Mouse (Mus musculus) gastrocnemius, adult 8-10 months (tissue): ENCODE results near the gene Ddx19a. TPM values are rescaled to one million over a fixed set of nuclear protein-coding genes. Genes with fewer than 3 reads are reported as not detected.
"Not testable (repeated sequence)": the region's sequence is repeated elsewhere in the genome, so short reads cannot be mapped to it uniquely, and the experiment has no call there.

ENCODE experiments used
- DNase-seq, 2 experiments: peaks; one replicate each; pipeline ENCODE4 v3.0.0; 2022; ENCODE audit warnings: low spot score in 2 of 2
- total RNA-seq, 4 experiments: library from RNA; stranded (reverse); gene quantifications; 2 replicates each; pipeline ENCODE4 v1.2.4; 2022

The Ddx19a gene
- total RNA-seq, 4 experiments from 2014 or later, result 28.7 to 31.0 (median 29.5) TPM

DNA sequence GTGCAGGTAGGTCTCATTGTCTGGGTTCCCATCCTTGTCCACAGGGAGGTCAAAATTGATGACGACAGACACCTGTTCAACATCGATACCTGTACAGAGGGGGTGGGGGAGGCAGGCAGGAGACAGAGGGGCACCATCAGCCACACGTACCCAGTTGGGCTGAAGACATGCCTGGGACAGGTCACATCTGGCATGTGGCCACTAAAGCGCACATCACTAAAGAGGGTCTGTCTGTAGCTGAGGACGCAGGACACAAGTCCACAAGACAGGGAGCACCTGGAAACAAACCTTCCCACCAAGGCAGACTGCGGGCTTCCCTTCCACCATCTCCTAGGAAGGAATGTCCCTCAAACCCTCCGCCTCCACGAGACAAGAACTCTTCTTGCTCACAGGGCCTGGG lies 21.1 kb downstream of the Ddx19a start:
- DNase-seq, result not testable (repeated sequence)

- DNase-seq, result peak; percentile 53 to 76
Measured at GRCm38 (mm10) chr8:110969910-110970770, 27.5 kb downstream of the Ddx19a start.

GRCm38 (mm10) chr8:110967326-110967725 lies 30.3 kb downstream of the Ddx19a start:
- DNase-seq, result no peak

GRCm38 (mm10) chr8:110966586-110966985 lies 31.0 kb downstream of the Ddx19a start:
- DNase-seq, result no peak

DNA sequence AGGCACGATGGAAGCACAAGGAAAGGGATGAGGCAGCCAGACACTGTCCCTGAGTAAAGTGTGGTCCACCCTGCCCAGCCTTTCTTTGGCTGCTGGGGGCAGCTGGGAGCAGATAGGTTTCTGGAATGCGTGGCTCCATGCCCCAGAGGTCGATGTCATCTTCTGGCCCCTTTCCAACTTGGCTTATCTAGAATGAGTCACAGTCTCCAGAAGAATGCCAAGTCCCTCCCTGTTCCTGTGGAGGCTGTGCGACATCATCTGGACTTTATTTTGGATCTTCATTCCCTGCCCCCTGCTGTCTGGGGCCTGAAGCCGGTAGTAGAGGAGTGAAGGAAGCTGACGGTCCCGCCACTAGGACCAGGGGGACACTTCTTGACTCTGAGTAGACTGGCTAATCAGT lies 32.0 kb downstream of the Ddx19a start:
- peak; percentile 68 to 81 for DNase-seq

DNA sequence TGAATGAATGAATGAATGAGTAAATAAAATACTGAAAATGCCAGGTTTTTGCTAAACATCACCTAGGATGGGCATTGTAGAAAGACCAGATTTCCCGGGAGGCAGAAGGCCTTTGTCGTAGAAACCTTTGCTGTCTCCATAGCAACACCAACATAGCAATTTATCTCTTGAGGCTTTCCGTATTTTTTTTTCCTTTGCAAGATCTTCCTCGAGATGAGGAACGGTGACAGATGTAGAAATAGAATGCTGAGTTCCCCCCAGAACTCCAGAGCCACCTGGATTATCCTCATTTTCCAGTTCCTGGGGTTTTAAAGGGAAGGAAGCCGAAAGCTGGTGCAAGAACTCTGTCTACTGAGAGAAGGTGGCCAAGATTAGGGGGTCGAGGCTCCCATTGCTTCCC lies 32.9 kb downstream of the Ddx19a start:
- no peak for DNase-seq

DNA sequence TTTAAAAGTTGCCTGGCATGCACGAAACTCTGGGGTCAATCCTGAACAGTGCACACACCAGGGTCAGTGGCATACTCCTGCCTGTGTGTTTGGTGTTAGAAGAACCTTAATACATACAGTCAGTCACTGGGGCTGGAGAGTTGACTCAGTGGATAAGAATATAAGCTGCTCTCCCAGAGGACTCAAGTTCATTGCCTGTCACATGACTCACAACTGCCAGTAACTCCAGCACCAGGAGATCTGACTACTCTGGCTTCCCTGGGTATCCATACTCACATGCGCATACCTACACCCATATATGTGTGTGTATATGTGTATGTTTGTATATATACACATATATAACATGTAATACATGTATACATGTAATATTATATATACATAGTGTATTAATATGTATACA lies 34.5 kb downstream of the Ddx19a start:
- DNase-seq, result no peak

DNA sequence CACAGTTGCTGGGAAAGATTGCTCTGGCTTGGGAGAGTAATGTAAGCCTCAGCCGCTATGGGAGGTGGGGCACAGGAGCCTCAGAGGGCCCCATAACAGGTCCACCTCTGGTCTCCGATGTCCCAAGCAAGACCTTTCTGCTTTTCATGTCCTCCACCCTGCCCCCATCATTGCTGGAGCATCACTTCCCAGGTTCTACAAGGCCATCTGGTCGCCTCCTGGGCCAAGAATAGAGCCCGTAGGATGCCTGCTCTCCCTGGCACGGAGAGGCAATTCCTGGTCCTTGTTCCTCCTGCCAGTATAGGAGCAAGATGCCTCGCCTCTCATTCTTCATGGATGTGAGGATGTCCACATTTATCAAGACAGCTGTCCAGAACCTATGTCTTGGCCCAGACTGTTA lies 37.7 kb downstream of the Ddx19a start:
- no peak for DNase-seq

DNA sequence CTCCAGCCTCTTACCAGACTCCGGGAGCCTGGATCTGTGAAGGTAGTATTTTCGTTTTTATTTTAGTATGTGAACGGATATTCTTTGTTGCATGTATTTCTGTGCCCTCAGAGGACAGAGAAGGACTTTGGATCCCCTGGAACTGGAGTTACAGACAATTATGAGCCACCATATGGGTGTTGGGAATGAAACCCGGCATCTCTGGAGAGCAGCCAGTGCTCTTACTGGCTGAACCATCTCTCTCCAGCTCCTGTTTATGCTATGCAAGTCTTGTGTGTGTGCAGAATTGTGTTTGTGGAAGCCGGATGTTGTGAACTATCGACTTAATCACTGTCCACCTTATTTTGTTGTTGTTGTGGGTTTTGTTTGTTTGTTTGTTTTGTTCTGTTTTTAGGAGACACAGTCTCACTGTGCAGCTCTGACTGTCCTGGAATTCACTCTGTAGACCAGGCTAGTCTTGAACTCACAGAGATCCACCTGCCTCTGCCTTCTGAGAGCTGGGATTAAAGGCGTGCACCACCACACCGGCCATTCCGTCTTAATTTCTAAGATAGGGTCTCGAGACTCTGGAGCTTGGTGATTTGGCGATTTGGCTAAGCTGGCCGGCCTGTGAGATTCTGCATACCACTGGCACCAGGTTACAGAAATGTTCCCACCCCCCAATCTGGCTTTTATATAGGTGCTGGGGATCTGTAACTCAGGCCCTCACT lies 38.4 kb downstream of the Ddx19a start:
- DNase-seq, result no peak

- not testable (repeated sequence) for DNase-seq
Measured at GRCm38 (mm10) chr8:110958553-110958952, 39.0 kb downstream of the Ddx19a start.

DNA sequence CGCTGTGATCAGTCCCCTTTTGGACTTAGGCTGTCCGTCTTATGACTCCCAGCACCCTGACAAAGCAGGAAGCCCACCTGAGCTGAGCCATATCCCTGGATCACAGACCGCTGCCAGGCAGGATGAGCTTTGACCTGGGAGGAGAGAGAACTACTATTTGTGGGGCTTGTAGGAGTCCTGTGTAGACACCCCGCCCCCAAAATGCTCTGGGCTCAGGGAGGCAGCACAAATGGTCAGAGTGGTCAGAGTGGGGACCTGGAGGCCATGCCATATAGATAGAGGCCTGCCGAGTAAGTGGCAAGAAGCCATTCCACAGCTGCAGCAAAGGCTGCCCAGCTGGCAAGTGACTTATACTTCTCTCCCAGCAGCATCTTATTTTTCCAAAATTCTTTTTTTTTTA lies 39.5 kb downstream of the Ddx19a start:
- no peak for DNase-seq

- DNase-seq, result no peak
Measured at GRCm38 (mm10) chr8:110957471-110957870, 40.1 kb downstream of the Ddx19a start.

DNA sequence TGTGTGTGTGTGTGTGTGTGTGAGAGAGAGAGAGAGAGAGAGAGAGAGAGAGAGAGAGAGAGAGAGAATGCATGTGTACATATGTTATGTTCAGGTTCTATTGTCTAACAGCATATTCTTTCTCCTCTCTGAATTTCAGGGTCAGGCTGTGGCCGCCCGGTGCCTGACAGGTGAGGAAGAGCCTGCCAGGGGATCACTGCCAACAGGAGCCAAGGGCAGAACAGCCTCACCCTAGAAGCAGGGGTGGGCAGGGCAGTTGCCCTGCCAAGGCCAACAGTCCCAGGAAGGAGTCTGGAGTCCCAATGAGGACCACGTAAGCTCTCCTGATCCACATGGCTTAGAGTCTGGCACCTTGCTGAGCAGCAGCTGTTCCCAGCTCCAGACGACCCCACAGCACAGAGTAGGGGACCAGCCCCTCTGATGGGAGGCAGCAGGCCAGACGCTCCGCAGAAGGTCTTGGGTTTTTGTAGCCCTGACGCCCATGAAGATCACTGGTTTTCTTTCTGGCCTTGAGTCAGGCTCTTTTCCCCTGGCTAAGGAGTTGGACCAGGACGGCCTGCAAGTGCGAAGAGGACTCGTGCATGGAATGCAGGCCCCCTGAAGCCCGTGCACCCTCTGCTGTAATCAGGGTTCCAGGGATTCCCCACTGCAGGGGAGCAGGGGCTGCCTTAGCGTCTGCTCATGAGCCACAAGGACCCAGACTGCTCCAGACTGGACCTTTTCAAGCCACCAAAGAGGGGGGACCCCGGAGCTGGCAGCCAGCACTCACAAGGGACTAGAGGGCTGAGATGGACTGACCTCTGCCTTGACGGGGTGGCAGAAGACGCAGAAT lies 40.8 kb downstream of the Ddx19a start:
- DNase-seq, result no peak

- no peak for DNase-seq
Measured at GRCm38 (mm10) chr8:110954776-110955175, 42.8 kb downstream of the Ddx19a start.

- DNase-seq, result peak in 1 of 2 experiments; percentile 50
Measured at GRCm38 (mm10) chr8:110950065-110950484, 47.5 kb downstream of the Ddx19a start.

- no peak for DNase-seq
Measured at GRCm38 (mm10) chr8:110945716-110946115, 51.9 kb downstream of the Ddx19a start.

DNA sequence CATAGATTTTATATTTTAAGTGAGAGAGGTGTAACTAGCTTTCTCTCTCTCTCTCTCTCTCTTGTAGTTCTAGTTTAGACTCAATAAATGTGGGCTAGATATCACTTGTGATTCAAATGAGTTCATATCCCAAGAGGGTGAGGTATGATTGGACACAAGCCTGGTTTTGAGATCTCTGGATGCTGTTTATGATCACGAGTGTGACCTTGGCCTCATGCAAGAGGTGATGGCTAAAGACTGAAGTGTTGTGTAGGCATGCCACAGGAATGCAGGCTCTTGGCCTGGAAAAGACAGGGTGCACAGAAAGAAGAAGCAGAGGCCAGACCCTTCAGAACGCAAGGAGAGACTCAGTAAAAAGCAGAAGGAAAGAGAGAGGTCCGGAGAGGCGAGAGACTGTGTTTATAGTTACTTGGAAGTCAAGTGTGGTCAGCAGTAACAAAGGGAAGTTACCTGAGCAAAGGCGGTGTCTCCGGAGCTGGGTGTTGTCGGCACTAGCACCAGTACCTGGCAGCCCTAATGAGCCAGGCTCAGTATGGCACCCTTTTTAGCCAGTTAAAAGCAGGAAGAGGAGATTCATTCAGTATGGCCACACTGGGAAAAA lies 53.2 kb downstream of the Ddx19a start:
- no peak for DNase-seq

- peak; percentile 86 to 88 for DNase-seq
Measured at GRCm38 (mm10) chr8:110941453-110941948, 56.1 kb downstream of the Ddx19a start.

DNA sequence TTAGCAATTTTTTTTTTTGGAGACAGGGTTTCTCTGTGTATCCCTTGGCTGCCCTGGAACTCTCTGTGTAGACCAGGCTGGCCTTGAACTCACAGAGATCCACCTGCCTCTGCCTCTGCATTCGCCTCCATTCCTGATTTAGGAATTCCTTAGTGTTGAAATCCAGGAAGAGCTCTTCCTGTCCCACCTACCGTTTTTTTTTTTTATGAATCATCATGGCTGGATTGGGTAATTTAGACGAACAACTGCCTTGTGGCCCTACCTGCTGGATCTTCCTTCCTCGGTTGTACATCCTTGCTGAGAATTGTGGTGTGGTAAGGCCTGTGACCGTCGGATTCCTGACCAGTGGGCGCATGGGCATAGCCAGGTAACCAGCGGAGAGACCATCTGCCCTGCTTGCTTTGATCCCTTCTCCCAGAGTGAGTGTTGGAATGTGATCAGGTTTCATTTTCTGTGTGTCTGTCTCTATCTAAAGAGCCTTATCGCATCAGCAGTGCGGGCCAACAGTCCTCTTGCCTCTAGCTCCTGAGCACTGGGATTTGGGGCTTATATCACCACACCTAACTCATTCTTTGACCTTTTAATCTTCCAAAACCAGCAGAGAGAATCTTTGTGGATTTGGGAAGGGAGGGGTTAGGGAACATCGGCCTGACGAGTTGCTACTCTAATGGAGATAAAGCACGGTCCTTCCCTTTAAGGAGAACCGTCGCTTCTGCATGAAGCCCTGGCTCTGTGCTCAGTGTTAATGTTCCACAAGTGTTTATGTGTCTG lies 56.7 kb downstream of the Ddx19a start:
- no peak for DNase-seq

- DNase-seq, result peak; percentile 37 to 43
Measured at GRCm38 (mm10) chr8:110938882-110939589, 58.6 kb downstream of the Ddx19a start.
